Comparison of ENCODE assay signal across 24 mouse cellular contexts in the genomic region with DNA sequence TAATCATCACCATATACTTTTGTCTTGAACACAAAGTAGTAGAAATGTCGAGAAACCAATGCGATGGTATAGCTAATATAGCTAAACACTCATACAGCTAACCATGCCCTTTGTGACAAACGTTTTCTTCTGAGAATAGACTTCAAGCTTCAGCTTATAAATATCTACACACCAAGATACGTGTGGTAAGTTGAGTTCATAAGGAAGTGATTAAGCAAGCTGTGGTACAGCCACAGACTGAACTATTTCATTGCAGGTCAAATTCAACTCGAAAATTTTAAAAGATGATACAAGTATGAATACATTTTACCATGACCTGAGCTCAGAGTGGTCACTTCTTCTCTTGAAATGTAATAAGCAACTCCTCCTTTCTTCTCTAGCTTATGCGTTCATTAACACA. TPM values are rescaled to one million over a fixed set of nuclear protein-coding genes. Genes with fewer than 3 reads are reported as not detected.
"Had no signal": no experiment of that assay in that cellular context is flagged by ENCODE, and none has a peak within 500 bp of the region (broad histone marks: within the 10 kb centered on the region; RNA-seq: fewer than 3 reads in every experiment).

No protein-coding gene starts in this region.

- DNase-seq: lung, adult 18-20 months; lung, embryonic 14.5 days; lung, postnatal 10 days; lung, postnatal 4 days; midbrain, embryonic 14.5 days; retina, postnatal 1 day; right cerebral cortex, adult 18-20 months; thymus, adult 2 months; thymus, postnatal 25 days; thymus, postnatal 4 days had no signal

- H3K9me3 ChIP-seq: midbrain, embryonic 10.5 days; midbrain, embryonic 12.5 days; neural tube, embryonic 13.5 days; neural tube, embryonic 15.5 days; stomach, embryonic 15.5 days had no signal

- H3K27ac ChIP-seq: midbrain, embryonic 10.5 days; midbrain, embryonic 12.5 days; neural tube, embryonic 13.5 days; neural tube, embryonic 15.5 days; stomach, embryonic 15.5 days; stomach, postnatal 0 days had no signal

- ATAC-seq: midbrain, embryonic 16.5 days had no signal

- H3K36me3 ChIP-seq: midbrain, embryonic 10.5 days; midbrain, embryonic 12.5 days; neural tube, embryonic 13.5 days; neural tube, embryonic 15.5 days; stomach, embryonic 15.5 days had no signal

- H3K4me3 ChIP-seq: midbrain, embryonic 10.5 days; midbrain, embryonic 12.5 days; myocyte; neural tube, embryonic 13.5 days; neural tube, embryonic 15.5 days; stomach, embryonic 15.5 days had no signal

- H3K9ac ChIP-seq: lung, embryonic 14.5 days; midbrain, embryonic 12.5 days; neural tube, embryonic 13.5 days; neural tube, embryonic 15.5 days; stomach, embryonic 15.5 days had no signal

- H3K4me1 ChIP-seq: midbrain, embryonic 10.5 days; midbrain, embryonic 12.5 days; neural tube, embryonic 13.5 days; neural tube, embryonic 15.5 days; stomach, embryonic 15.5 days had no signal

- H3K27me3 ChIP-seq: midbrain, embryonic 12.5 days; neural tube, embryonic 13.5 days; neural tube, embryonic 15.5 days; stomach, embryonic 15.5 days had no signal

- H3K4me2 ChIP-seq: lung, embryonic 14.5 days; midbrain, embryonic 12.5 days; neural tube, embryonic 13.5 days; neural tube, embryonic 15.5 days; stomach, embryonic 15.5 days had no signal

RNA-seq across cellular contexts. Expression of gene A730009L09Rik, which starts 37.0 kb away (rescaled TPM):
- total RNA-seq: megakaryocyte-erythroid progenitor cell, adult 5-6 weeks had no signal
- polyA plus RNA-seq: liver, embryonic 16.5 days; lung, embryonic 14.5 days; lung, embryonic 16.5 days; midbrain, embryonic 10.5 days; midbrain, embryonic 12.5 days; midbrain, embryonic 14.5 days; myocyte; neural tube, embryonic 11.5 days; neural tube, embryonic 13.5 days; spleen, adult 2 months; stomach, embryonic 15.5 days; stomach, postnatal 0 days; thymus, adult 2 months; urinary bladder, adult 2 months had no signal
